Mouse (Mus musculus) G1E (cell line): ENCODE measurements around the gene Spef2.

Source experiments
- CTCF ChIP-seq: IDR thresholded peaks from 2 replicates; pipeline ENCODE4 v1.5.1; 2012; ENCODE audit warnings: low read depth, low read length, inconsistent platforms, mixed read lengths
- GATA1 ChIP-seq: IDR thresholded peaks from 2 replicates; pipeline ENCODE4 v1.6.1; 2012; ENCODE audit warnings: borderline replicate concordance, low read length, inconsistent platforms, mixed read lengths

- TF ChIP-seq GATA1 = no peak
- TF ChIP-seq CTCF = no peak
These were observed 65.2 kb downstream of the Spef2 start for GRCm38 (mm10) chr15:9683485-9683884.
